Mouse (Mus musculus) heart, adult 10 weeks (tissue): ENCODE results near the gene Vmn2r10. TPM values are rescaled to one million over a fixed set of nuclear protein-coding genes. Genes with fewer than 3 reads are reported as not detected.

Source experiments
- polyA plus RNA-seq: library from polyadenylated mRNA; stranded (reverse); fragments of 350-450 nt; fragmentation: Illumina TruSeq; extraction: RNeasy Lipid Tissue Mini Kit (QIAGEN cat#74804); gene quantifications from one replicate; pipeline ENCODE4 v1.2.3, GENCODE M21; 2014; ENCODE audit warnings: low read depth, low replicate concordance

Vmn2r10 gene
- not detected for polyA plus RNA-seq

DNA sequence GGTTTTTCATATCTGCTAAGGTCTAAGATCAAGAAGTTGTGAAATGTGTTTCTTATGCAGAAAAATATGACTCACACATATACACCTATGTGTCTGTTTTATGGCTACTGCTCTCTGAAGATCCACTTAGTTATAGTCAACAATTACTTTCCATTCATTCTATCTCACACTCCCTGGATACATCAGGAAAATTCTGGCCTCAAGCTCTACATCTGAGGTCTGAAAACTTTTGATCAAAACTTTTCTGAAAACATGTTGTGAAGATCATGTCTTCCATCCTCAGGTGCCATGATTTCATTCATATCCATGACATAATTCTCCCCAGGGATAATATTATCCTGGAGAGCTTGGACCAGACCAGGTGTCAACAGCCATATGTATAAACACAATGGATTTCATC is at the start of gene Vmn2r10:
Gene Vmn2r10, minus strand, starts transcription at position 101 of the 400 bp plus-strand sequence.

Other genes starting within 250 kb of the Vmn2r10 start
- gene Rnf212, start 231.5 kb downstream of the Vmn2r10 start, polyA plus RNA-seq: not detected
- gene Tmed11, start 211.2 kb downstream of the Vmn2r10 start, polyA plus RNA-seq: not detected
- not detected for gene Vmn2r8, start 197.7 kb downstream of the Vmn2r10 start, polyA plus RNA-seq
- gene Vmn2r9, start 153.9 kb downstream of the Vmn2r10 start, polyA plus RNA-seq: not detected
- gene Vmn2r11, start 53.0 kb upstream of the Vmn2r10 start, polyA plus RNA-seq: not detected
- not detected for gene Vmn2r12, start 91.4 kb upstream of the Vmn2r10 start, polyA plus RNA-seq
- gene Vmn2r13, start 185.7 kb upstream of the Vmn2r10 start, polyA plus RNA-seq: not detected
- not detected for gene Vmn2r14, start 218.2 kb upstream of the Vmn2r10 start, polyA plus RNA-seq